Mouse (Mus musculus) heart, adult 8-10 months (tissue): ENCODE results near the gene Slc22a17. TPM values are rescaled to one million over a fixed set of nuclear protein-coding genes. Genes with fewer than 3 reads are reported as not detected.

Experiments used
- DNase-seq: peaks from one replicate; pipeline ENCODE4 v3.0.0; 2022; ENCODE audit warnings: low spot score
- total RNA-seq, 4 experiments: library from RNA; stranded (reverse); gene quantifications; 2 replicates each; pipeline ENCODE4 v1.2.4; 2022

Gene Slc22a17
- total RNA-seq, 4 experiments from 2014 or later: 1.7 to 3.6 (median 2.6) TPM

DNA sequence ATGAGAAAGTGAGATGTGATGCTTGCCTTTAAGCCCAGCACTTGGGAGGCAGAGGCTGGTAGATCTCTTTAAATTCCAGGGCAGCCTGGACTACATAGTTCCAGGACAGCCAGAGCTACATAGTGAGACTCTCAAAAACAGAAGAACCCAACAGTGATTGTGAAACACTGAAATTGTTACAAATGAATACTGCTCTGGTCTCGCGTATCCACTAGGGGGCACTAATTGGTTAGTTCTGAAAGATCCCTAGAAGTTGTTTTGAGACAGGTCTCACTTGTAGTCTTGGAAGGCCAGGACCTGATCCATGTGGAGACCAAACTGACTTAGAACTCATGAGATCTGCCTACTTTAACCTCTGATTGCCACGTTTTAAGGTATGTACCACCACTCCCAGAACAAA is 12.5 kb downstream of the Slc22a17 start:
- peak; percentile 84 for DNase-seq

DNA sequence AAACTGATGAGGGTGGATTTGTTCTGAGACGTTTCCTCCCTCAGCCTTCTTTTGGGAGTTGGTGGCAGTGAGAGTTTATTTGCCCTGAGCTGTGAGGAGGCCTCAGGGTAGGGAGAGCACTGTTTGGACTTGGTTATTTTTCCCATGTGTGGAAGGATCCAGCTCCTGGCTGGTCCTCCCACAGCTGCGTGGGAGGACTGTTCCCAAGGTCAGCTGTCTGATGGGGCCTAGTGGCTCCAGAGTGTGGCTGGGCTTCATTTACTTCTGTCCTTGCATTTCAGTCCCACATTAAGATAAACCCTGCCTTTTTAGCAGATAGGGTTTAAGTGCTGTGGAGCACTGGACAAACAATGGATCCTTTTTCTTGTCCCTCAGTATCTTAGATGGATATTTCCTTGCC is 15.5 kb downstream of the Slc22a17 start:
- DNase-seq: no peak

GRCm38 (mm10) chr14:54894296-54895151 is 18.4 kb downstream of the Slc22a17 start:
- peak; percentile 53 for DNase-seq

GRCm38 (mm10) chr14:54893651-54894181 is 19.2 kb downstream of the Slc22a17 start:
- DNase-seq: peak; percentile 100

- DNase-seq: no peak
Measured at GRCm38 (mm10) chr14:54892200-54892599, 20.7 kb downstream of the Slc22a17 start, which contains the start of gene Pabpn1. Gene Pabpn1 (plus strand): TSS chr14:54892500.

GRCm38 (mm10) chr14:54885309-54885708 is 27.6 kb downstream of the Slc22a17 start:
- DNase-seq: no peak

DNA sequence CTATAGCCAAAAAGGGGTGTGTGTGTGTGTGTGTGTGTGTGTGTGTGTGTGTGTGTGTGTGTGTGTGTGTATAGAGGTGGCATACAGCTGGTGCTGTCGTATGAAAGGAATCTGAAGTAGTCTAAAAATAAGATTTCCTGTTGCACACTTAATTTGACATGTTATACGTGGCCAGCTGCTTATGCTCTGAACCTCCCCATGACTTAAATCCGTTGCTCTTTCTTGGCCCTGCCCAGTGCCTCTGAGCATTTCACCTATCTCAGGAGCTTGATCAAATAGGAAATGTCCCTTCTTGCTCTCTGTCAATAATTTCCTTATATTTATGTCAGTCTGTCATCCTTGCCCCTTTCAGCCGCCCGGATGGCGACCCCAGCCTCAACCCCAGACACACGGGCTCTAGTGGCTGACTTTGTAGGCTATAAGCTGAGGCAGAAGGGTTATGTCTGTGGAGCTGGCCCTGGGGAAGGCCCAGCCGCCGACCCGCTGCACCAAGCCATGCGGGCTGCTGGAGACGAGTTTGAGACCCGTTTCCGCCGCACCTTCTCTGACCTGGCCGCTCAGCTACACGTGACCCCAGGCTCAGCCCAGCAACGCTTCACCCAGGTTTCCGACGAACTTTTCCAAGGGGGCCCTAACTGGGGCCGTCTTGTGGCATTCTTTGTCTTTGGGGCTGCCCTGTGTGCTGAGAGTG is 28.8 kb downstream of the Slc22a17 start:
- DNase-seq: no peak

GRCm38 (mm10) chr14:54883154-54884021 is 29.5 kb downstream of the Slc22a17 start, which contains the start of the genes Bcl2l2 and Gm20521:
Gene Bcl2l2 (plus strand): TSS chr14:54883377.
Gene Gm20521 (plus strand): TSS chr14:54883441.
- peak; percentile 75 for DNase-seq

GRCm38 (mm10) chr14:54877048-54877715 is 35.8 kb downstream of the Slc22a17 start, which contains the start of gene Ppp1r3e:
Gene Ppp1r3e (minus strand): TSS chr14:54877550.
- peak; percentile 46 for DNase-seq

DNA sequence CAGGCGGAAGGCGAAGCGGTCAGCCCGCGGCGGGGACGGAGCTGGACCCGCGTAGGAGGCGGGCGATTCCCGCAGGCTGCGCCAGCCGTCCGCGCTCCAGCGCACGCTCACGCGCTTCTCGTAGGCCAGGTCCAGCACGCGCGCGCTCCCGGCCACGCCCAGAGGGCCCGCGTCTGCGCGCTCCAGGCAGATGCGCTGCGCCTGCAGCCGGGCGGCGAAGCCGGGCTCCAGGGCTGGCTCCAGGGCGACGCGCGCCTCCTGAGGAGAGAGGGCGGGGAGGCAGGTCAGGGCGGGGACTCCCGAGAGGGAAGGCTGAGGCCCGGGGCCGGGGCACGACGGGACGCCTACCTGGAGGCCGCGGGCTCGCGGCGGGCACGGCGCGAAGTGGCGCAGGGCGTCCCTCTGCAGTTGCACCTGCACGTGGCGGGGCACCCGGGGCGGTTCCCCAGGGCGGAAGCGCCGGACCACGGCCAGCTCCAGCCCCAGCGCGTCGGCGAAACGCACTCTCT is 36.3 kb downstream of the Slc22a17 start:
- DNase-seq: peak; percentile 81

GRCm38 (mm10) chr14:54875844-54876538 is 36.9 kb downstream of the Slc22a17 start:
- DNase-seq: no peak

- DNase-seq: no peak
Measured at GRCm38 (mm10) chr14:54874165-54874564, 38.8 kb downstream of the Slc22a17 start.

GRCm38 (mm10) chr14:54870861-54871260 is 42.1 kb downstream of the Slc22a17 start, which contains the start of gene Homez:
Gene Homez (minus strand): TSS chr14:54870961.
- DNase-seq: no peak

DNA sequence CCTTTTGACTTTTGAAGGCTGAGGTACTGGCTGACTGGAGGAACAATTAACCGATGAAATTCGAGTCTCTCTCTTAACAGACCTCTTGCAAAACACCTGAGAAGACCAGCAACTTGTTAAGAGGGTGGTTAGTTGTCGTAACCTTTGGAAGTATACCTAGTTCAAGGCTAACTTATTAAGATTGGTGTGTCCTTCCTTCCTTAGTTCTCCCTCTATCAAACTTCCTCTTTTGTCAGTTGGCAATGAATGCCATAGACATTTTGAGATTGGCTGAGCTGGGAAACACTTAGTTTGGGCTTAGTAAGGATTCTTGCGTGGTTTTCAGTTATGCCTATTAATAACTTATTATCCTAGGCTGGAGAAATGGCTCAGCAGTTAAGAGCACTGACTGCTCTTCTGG is 44.9 kb downstream of the Slc22a17 start:
- no peak for DNase-seq

GRCm38 (mm10) chr14:54866936-54867335 is 46.0 kb downstream of the Slc22a17 start:
- DNase-seq: no peak

- DNase-seq: no peak
Measured at GRCm38 (mm10) chr14:54866268-54866667, 46.7 kb downstream of the Slc22a17 start.

DNA sequence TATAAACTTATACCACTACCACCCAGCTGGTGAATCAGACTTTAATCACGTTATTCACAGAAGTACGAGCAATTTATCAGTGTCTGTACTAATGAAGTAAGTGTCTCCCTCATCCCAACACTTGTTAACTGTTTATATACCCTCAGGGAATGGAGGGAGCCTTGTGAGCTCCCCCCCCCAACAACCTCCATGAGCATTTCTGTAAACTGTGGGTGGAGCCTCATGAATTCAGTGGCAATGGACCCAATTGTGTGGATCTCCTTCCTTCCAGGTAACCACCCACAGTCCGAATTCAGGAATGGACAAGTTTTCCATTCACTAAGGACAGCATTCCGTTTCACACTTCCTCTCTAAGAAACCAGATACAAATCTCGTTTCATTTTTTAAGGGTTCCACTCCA is 47.3 kb downstream of the Slc22a17 start:
- DNase-seq: no peak

DNA sequence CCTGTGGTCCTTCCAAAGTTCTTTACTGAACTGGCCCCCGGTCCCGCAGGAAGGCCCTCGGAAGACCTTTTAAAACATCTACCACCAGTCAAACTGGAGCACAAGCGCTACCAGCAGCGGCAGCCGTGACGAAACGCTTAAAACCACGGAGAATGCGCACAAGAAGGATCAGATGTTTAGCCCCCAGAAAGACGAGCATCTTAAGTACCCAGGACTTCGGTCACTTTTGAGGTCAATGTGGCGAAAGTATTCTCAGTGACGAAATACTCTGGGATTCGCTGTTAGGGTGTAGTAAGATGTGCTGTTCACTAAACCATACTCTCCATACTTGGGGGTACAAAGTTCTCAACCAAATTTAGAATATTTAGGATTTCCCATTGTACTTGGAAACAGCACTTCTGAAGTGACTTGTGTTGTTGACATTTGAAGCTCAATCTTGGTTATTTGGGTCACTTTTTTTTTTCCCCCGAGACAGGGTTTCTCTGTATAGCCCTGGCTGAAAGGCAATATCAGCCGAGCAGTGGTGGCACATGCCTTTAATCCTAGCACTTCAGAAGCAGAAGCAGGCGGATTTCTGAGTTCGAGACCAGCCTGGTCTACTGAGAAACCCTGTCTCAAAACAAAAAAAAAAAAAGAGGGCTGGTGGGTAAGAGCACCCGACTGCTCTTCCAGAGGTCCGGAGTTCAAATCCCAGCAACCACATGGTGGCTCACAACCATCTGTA is 48.5 kb downstream of the Slc22a17 start:
- DNase-seq: no peak
